Comparison of ENCODE assay signal across 15 mouse cellular contexts in genomic region chr11:43961398-43962070, GRCm38 (mm10).
DNase-seq lines count a peak whose midpoint lies in the region; ATAC-seq lines count a peak whose summit lies in the region.
"Had no signal": no experiment of that assay in that cellular context is flagged by ENCODE, and none has a peak within 500 bp of the region (broad histone marks: within the 10 kb centered on the region; RNA-seq: fewer than 3 reads in every experiment).

No protein-coding gene starts in this region.

- WGBS in heart, embryonic 11.5 days (ENCODE audit: insufficient replicate concordance) = 73% methylated on average over 6 of the region's 6 CpGs
- 64% methylated on average over 6 of the region's 6 CpGs for WGBS in heart, embryonic 16.5 days

- ATAC-seq in heart, embryonic 11.5 days (replicated peaks; ENCODE audit: insufficient number of reproducible peaks, low FRiP score, low TSS enrichment) = no peak
- no peak for ATAC-seq in heart, embryonic 16.5 days (replicated peaks; ENCODE audit: extremely low read depth, insufficient read depth, low FRiP score)
- ATAC-seq: forebrain, embryonic 14.5 days; intestine, embryonic 16.5 days had no signal

- no peak overlapping the region for H3K9ac ChIP-seq in heart, embryonic 11.5 days (ENCODE audit: low read depth, low read length)
- H3K9ac ChIP-seq in heart, embryonic 16.5 days (ENCODE audit: low read length) = no peak overlapping the region
- H3K9ac ChIP-seq: hindbrain, embryonic 13.5 days; liver, embryonic 13.5 days had no signal

- no peak overlapping the region for H3K4me2 ChIP-seq in heart, embryonic 11.5 days
- H3K4me2 ChIP-seq in heart, embryonic 16.5 days (ENCODE audit: low read depth, low read length) = no peak overlapping the region
- H3K4me2 ChIP-seq: hindbrain, embryonic 13.5 days; liver, embryonic 13.5 days had no signal

- no peak overlapping the region for H3K4me3 ChIP-seq in heart, embryonic 11.5 days (ENCODE audit: low read depth, low read length)
- H3K4me3 ChIP-seq in heart, embryonic 16.5 days (ENCODE audit: low read length) = no peak overlapping the region
- H3K4me3 ChIP-seq: hindbrain, embryonic 13.5 days; liver, embryonic 13.5 days had no signal

- no peaks in the 10 kb centered on the region for H3K9me3 ChIP-seq in heart, embryonic 11.5 days (replicated peaks; ENCODE audit: control insufficient read depth, low read length)
- H3K9me3 ChIP-seq in heart, embryonic 16.5 days (replicated peaks; ENCODE audit: control insufficient read depth, low read length) = no peaks in the 10 kb centered on the region
- H3K9me3 ChIP-seq: hindbrain, embryonic 13.5 days; liver, embryonic 13.5 days had no signal

- H3K36me3 ChIP-seq in heart, embryonic 11.5 days (ENCODE audit: control insufficient read depth, insufficient read depth, low read length) = no peaks in the 10 kb centered on the region
- H3K36me3 ChIP-seq in heart, embryonic 16.5 days (ENCODE audit: control insufficient read depth, insufficient read depth) = no peaks in the 10 kb centered on the region
- H3K36me3 ChIP-seq: hindbrain, embryonic 13.5 days; liver, embryonic 13.5 days had no signal

- peak; percentile 28 to 45 for DNase-seq in heart, adult 18-20 months
- peak; percentile 44 for DNase-seq in A20 (ENCODE audit: low read depth, low spot score)
- DNase-seq in lung, postnatal 10 days = peak; percentile 20
- no peak for DNase-seq in spleen, postnatal 10 days (ENCODE audit: low spot score in 2 of 2)
- DNase-seq in layer of hippocampus, postnatal 14 days (ENCODE audit: low spot score in 2 of 2) = no peak
- DNase-seq: cerebellum, postnatal 10 days; liver, embryonic 13.5 days; midbrain, embryonic 14.5 days; thymus, postnatal 25 days had no signal

- H3K27me3 ChIP-seq in heart, embryonic 11.5 days (ENCODE audit: control insufficient read depth, insufficient read depth, low read length) = no peaks in the 10 kb centered on the region
- H3K27me3 ChIP-seq in heart, embryonic 16.5 days (ENCODE audit: control insufficient read depth, insufficient read depth, low read length) = no peaks in the 10 kb centered on the region
- H3K27me3 ChIP-seq: hindbrain, embryonic 13.5 days; liver, embryonic 13.5 days had no signal

- H3K4me1 ChIP-seq in heart, embryonic 11.5 days (ENCODE audit: control insufficient read depth, insufficient read depth, low read length) = no peaks in the 10 kb centered on the region
- peaks cover 12% of the 10 kb centered on the region; the same call in 1 of the 2 replicates for H3K4me1 ChIP-seq in heart, embryonic 16.5 days (ENCODE audit: control insufficient read depth, insufficient read depth, low read length)
- H3K4me1 ChIP-seq: liver, embryonic 13.5 days had no signal

- H3K27ac ChIP-seq in heart, embryonic 11.5 days (ENCODE audit: low read depth, low read length) = no peak overlapping the region
- peak overlapping the region; percentile 43; the same call in 1 of the 2 replicates for H3K27ac ChIP-seq in heart, embryonic 16.5 days (ENCODE audit: low read length)
- H3K27ac ChIP-seq: hindbrain, embryonic 13.5 days; kidney, postnatal 0 days; liver, embryonic 13.5 days had no signal

Comparison
In these comparisons a context has a peak if more than half of its experiments do, and no peak if none do; other contexts are left out.
1. DNase-seq: peak in heart, adult 18-20 months (2 of 2), A20 (single experiment) and lung, postnatal 10 days (single experiment); none in spleen, postnatal 10 days (0 of 2) and layer of hippocampus, postnatal 14 days (0 of 2).